Mouse (Mus musculus): ENCODE results near the gene Rgs3.

DNA sequence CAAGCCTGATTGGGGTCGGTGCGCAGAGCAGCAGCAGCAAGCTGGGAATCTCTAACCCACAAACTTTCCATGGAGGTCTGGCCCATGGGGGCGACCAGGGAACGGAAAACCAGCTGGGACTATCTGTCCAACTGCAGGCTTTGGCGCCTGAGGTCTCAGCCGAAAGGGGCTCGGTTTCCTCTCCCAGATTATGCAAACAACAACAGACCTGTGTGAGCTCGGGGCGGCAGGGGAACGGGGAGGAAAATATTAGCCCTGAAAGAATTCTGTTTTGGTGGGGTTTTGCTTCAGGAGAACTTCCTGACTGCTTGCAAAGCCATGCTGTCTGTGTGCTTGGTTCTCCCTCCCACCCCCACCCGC is 81.6 kb downstream of the Rgs3 start:
- TF ChIP-seq CTCF (IDR thresholded peaks at IDR 0.05; ENCODE audit: low read depth, low read length) = no peak
- no peak for TF ChIP-seq POLR2A (IDR thresholded peaks at IDR 0.05; ENCODE audit: borderline replicate concordance, low read depth, low read length)
